Mouse (Mus musculus) gastrocnemius, adult 18-20 months (tissue): ENCODE data around the gene Entpd1. TPM values are rescaled to one million over a fixed set of nuclear protein-coding genes. Genes with fewer than 3 reads are reported as not detected.

Experiments
- total RNA-seq, 2 experiments: library from RNA; stranded (reverse); gene quantifications; 2 replicates each; pipeline ENCODE4 v1.2.3; 2021

Gene Entpd1
- total RNA-seq, 2 experiments from 2014 or later: 7.2 to 12.1 TPM

Other genes with a start within 250 kb of the Entpd1 start
- gene Sorbs1, start 98.6 kb upstream of the Entpd1 start, total RNA-seq: 100 to 1,000 TPM; 148 to 249 TPM
- 1 to 10 TPM; 1.2 to 2.9 TPM for gene Aldh18a1, start 23.9 kb upstream of the Entpd1 start, total RNA-seq
- 1 to 10 TPM; 1.8 to 1.9 TPM for gene Tctn3, start 133 bp upstream of the Entpd1 start, total RNA-seq
- not detected for gene Cc2d2b, start 136.4 kb downstream of the Entpd1 start, total RNA-seq
- gene Ccnj, start 218.9 kb downstream of the Entpd1 start, total RNA-seq: 1 to 10 TPM; 2.6 to 2.7 TPM